Mouse (Mus musculus) layer of hippocampus, adult 9-10 months (tissue): ENCODE measurements around the gene Mst1.

Experiments used
- DNase-seq: peaks from one replicate; pipeline ENCODE4 v3.0.0; 2022; ENCODE audit warnings: low spot score

Mst1 gene

GRCm38 (mm10) chr9:108056361-108057261 lies 23.6 kb upstream of the Mst1 start:
- no peak for DNase-seq

GRCm38 (mm10) chr9:108057262-108057562 lies 23.0 kb upstream of the Mst1 start:
- DNase-seq, result no peak

GRCm38 (mm10) chr9:108058291-108058690 lies 21.9 kb upstream of the Mst1 start:
- DNase-seq, result no peak

- no peak for DNase-seq
Measured at GRCm38 (mm10) chr9:108062142-108062541, 18.1 kb upstream of the Mst1 start.

GRCm38 (mm10) chr9:108063361-108063760 lies 16.9 kb upstream of the Mst1 start:
- no peak for DNase-seq

- DNase-seq, result no peak
Measured at GRCm38 (mm10) chr9:108065491-108066011, 14.7 kb upstream of the Mst1 start.

GRCm38 (mm10) chr9:108067199-108067598 lies 13.0 kb upstream of the Mst1 start:
- no peak for DNase-seq

- DNase-seq, result peak; percentile 80
Measured at GRCm38 (mm10) chr9:108067900-108068299, 12.3 kb upstream of the Mst1 start.

- DNase-seq, result no peak
Measured at GRCm38 (mm10) chr9:108069007-108069406, 11.2 kb upstream of the Mst1 start.

- DNase-seq, result no peak
Measured at GRCm38 (mm10) chr9:108069529-108069928, 10.7 kb upstream of the Mst1 start.

- no peak for DNase-seq
Measured at GRCm38 (mm10) chr9:108071801-108072200, 8.4 kb upstream of the Mst1 start.

GRCm38 (mm10) chr9:108072481-108072924 lies 7.7 kb upstream of the Mst1 start:
- no peak for DNase-seq

GRCm38 (mm10) chr9:108073141-108073930 lies 6.9 kb upstream of the Mst1 start:
- no peak for DNase-seq

- DNase-seq, result no peak
Measured at GRCm38 (mm10) chr9:108082549-108082948, 2.3 kb downstream of the Mst1 start.

GRCm38 (mm10) chr9:108082988-108083431 lies 2.8 kb downstream of the Mst1 start, which contains the start of gene Rnf123:
Rnf123 (minus strand) TSS chr9:108083346.
- DNase-seq, result no peak

GRCm38 (mm10) chr9:108083561-108083960 lies 3.3 kb downstream of the Mst1 start:
- no peak for DNase-seq

GRCm38 (mm10) chr9:108085261-108085660 lies 5.0 kb downstream of the Mst1 start:
- DNase-seq, result no peak

- DNase-seq, result no peak
Measured at GRCm38 (mm10) chr9:108090611-108091120, 10.4 kb downstream of the Mst1 start.

- no peak for DNase-seq
Measured at GRCm38 (mm10) chr9:108093586-108093985, 13.3 kb downstream of the Mst1 start.

GRCm38 (mm10) chr9:108094184-108094941 lies 14.1 kb downstream of the Mst1 start, which contains the start of gene Apeh:
Apeh (minus strand) TSS chr9:108094606.
- peak; percentile 67 for DNase-seq

- no peak for DNase-seq
Measured at GRCm38 (mm10) chr9:108094998-108095411, 14.8 kb downstream of the Mst1 start.

- no peak for DNase-seq
Measured at GRCm38 (mm10) chr9:108095518-108095917, 15.3 kb downstream of the Mst1 start.
